Mouse (Mus musculus) hindbrain, embryonic 10.5 days (tissue): ENCODE data around the gene Lmcd1. TPM values are rescaled to one million over a fixed set of nuclear protein-coding genes. Genes with fewer than 3 reads are reported as not detected.
"Not testable (repeated sequence)": the region's sequence is repeated elsewhere in the genome, so short reads cannot be mapped to it uniquely, and the experiment has no call there.

Experiments used
- DNase-seq: peaks from one replicate; pipeline ENCODE4 v3.0.0-alpha.2; 2017; ENCODE audit warnings: low spot score
- H3K27ac ChIP-seq: fragments of 300-500 bp; sonication (generic); 2 replicates; pipeline ENCODE4 v1.5.1; 2016; ENCODE audit warnings: mild to moderate bottlenecking, moderate library complexity
- H3K27me3 ChIP-seq: fragments of 300-500 bp; sonication (generic); 2 replicates; pipeline ENCODE4 v1.6.1; 2016; ENCODE audit warnings: mild to moderate bottlenecking; ENCODE audit not compliant: poor library complexity, insufficient read depth, severe bottlenecking
- H3K36me3 ChIP-seq: fragments of 300-500 bp; sonication (generic); 2 replicates; pipeline ENCODE4 v1.6.1; 2016; ENCODE audit warnings: mild to moderate bottlenecking, moderate library complexity
- H3K4me1 ChIP-seq: fragments of 300-500 bp; sonication (generic); replicated peaks from 2 replicates; pipeline ENCODE4 v1.6.1; 2016; ENCODE audit warnings: mild to moderate bottlenecking
- H3K4me3 ChIP-seq: fragments of 300-500 bp; sonication (generic); 2 replicates; pipeline ENCODE4 v1.5.1; 2016; ENCODE audit warnings: mild to moderate bottlenecking, moderate library complexity
- H3K9me3 ChIP-seq: fragments of 300-500 bp; sonication (generic); 2 replicates; pipeline ENCODE4 v1.6.1; 2016; ENCODE audit warnings: mild to moderate bottlenecking, moderate library complexity
- WGBS: fragments of 180-500 bp; shearing (Covaris S2); methylation state at CpG from one replicate; pipeline ENCODE4 v1.1.7; 2016; 5-methylcytosine and 5-hydroxymethylcytosine counted together
- polyA plus RNA-seq: library from polyadenylated mRNA; unstranded; fragments of >200 nt; fragmentation: Nextera tagmentation; extraction: Ambion mirVana; gene quantifications from 2 replicates; pipeline ENCODE4 v1.2.1, GENCODE M21; 2016

The Lmcd1 gene
- polyA plus RNA-seq: 1.7 and 2.8 TPM in 2 replicates

DNA sequence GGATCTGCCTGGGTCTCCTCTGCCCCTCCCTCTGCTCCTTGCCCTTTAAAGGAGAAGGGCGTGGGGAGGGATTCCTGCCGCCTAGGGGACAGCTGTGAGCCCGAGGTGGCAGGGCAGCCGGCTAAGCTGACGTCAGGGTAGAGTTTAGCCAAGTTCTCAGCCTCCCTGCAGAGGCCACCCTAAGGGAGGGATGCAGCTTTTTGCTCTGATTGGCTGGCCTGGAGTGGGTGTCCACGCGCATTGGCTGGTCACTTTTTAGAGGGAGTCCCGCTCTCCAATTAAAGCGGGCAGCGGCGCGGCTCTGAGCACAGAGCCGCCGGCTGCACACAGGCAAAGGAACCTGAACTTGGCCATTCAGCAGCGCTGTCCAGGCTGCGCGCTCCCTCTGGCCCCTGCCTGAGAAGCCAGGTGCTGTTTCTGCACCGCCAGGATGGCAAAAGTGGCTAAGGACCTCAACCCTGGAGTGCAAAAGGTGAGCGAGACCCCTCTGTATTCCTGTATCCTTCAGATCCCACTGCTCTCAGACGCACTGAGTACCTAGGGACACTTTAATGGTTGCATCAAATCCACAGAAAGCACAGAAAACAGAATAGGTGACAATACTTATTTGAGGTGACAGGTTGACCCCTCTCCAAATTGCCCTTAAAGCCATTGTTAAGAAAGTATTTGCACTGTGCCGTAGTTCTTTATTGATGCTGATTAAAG is at the start of gene Lmcd1:
Lmcd1 (plus strand) TSS at position 258 of the 705 bp plus-strand sequence.
- Histone ChIP-seq H3K4me1 (peaks cover 18% of the 10 kb centered on the region), H3K9me3 (no peaks in the 10 kb centered on the region), H3K27ac (peak within 1 kb of the TSS; percentile 42), H3K4me3 (peak within 1 kb of the TSS; percentile 44), H3K36me3 (no peaks in the 10 kb centered on the region), H3K27me3 (peaks cover 27% of the 10 kb centered on the region; the same call in 1 of the 2 replicates)
- WGBS: 5% methylated on average over 21 of the region's 21 CpGs
- DNase-seq: peak; percentile 84

DNA sequence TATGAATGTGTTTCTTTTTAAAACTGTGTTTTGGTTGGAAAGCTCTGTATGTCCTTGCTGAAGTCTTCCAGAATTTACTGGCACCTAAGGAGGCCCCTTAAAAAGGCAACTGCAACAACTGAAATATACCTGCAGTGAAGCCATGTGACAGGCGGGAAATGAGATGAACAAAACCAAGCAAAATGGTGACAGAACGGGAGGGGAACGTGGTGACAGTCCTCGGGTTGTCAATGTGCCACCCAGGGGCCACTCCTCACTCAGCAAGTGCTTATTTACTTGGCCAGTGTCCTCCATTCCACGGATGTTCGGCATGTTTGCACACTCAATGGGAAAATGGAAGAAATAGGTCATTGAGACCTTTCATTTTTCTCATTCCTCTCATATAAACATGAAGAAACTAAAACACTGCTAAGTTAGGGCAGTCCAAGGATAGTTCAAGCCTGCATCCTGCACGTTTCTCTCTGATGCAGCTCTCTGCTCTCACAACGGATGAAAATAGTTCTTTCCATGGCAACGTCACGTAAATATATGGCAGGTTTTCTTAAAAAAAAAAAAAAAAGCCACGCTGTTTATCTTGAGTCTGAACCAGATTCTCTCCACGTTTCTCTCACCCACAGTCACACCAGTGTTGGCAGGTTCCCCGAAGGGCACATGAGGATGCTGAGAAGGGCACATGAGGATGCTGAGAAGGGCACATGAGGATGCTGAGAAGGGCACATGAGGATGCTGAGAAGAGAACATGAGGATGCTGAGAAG is 49.5 kb upstream of the Lmcd1 start:
- no peaks in the 10 kb centered on the region for H3K27me3 ChIP-seq
- no peaks in the 10 kb centered on the region for H3K9me3 ChIP-seq
- WGBS: 81% methylated on average over 13 of the region's 13 CpGs
- DNase-seq: no peak
- H3K4me3 ChIP-seq: no peak overlapping the region
- H3K4me1 ChIP-seq: no peaks in the 10 kb centered on the region
- no peaks in the 10 kb centered on the region for H3K36me3 ChIP-seq
- H3K27ac ChIP-seq: no peak overlapping the region

DNA sequence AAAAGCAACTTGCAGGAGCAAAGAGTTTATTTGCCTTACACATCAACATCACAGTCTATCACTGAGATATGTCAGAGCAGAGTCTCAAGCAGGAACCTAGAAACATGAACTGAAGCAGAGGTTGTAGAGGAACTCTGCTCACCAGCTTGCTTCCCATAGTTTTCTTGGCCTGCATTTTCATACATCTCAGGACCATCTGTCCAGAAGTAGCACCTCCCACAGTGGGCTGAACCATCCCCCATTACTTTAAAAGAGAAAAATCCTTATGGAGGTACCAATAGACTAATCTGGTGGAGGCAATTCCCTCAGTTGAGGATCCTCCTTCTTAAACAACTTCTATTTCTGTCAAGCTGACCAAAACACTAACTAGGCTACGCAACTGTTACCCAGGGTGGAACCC is 36.8 kb upstream of the Lmcd1 start:
- no peaks in the 10 kb centered on the region for H3K36me3 ChIP-seq
- no peaks in the 10 kb centered on the region for H3K27me3 ChIP-seq
- H3K9me3 ChIP-seq: no peaks in the 10 kb centered on the region
- DNase-seq: no peak
- H3K4me3 ChIP-seq: no peak overlapping the region
- no peak overlapping the region for H3K27ac ChIP-seq
- no peaks in the 10 kb centered on the region for H3K4me1 ChIP-seq
- 86% methylated on average over 1 of the region's 1 CpGs for whole genome bisulfite sequencing

DNA sequence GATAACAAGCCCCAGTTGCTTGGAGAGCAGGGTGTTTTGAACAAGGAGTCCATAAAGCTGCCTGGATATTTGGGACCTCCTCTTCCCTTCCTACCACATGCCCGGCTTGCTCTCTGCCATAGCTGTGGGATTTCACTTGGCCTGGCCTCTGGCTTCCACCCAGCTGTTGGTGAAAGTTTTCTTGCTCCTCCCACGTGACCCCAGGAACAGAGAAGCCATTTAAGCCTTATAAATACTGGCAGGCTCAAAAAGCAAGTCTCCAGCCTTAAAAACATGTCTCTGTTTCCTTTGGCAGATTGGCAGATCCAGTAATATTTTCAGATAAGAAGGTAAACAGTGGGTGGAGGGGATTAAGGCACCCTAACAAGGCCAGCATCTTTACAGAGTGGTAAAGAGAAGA is 31.3 kb upstream of the Lmcd1 start:
- 64% methylated on average over 2 of the region's 2 CpGs for WGBS
- no peak overlapping the region for H3K27ac ChIP-seq
- no peaks in the 10 kb centered on the region for H3K36me3 ChIP-seq
- no peaks in the 10 kb centered on the region for H3K27me3 ChIP-seq
- DNase-seq: no peak
- no peak overlapping the region for H3K4me3 ChIP-seq
- no peaks in the 10 kb centered on the region for H3K9me3 ChIP-seq
- no peaks in the 10 kb centered on the region for H3K4me1 ChIP-seq

DNA sequence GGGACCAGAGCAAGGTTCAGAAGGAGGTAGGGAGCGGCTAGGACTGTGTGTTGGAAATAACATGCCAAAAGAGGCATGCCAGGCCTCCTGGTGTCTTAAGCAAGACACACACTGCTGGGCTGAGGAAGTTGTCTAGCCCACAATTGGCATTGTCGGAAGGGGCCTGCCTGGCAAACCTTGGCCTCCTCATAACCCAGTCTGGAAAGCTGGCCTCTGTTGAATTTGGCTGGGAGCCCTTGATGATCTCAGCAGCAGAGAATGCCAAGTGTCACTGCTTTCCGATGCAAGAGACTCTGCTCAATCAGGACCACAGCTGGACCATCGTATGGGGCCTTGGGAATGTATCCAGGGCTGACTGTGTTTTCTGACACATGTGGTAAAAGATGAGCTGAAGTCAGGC is 27.9 kb upstream of the Lmcd1 start:
- no peak for DNase-seq
- Histone ChIP-seq H3K27me3 (no peaks in the 10 kb centered on the region), H3K36me3 (no peaks in the 10 kb centered on the region), H3K4me3 (no peak overlapping the region), H3K27ac (no peak overlapping the region), H3K4me1 (no peaks in the 10 kb centered on the region), H3K9me3 (no peaks in the 10 kb centered on the region)
- 88% methylated on average over 4 of the region's 4 CpGs for WGBS

DNA sequence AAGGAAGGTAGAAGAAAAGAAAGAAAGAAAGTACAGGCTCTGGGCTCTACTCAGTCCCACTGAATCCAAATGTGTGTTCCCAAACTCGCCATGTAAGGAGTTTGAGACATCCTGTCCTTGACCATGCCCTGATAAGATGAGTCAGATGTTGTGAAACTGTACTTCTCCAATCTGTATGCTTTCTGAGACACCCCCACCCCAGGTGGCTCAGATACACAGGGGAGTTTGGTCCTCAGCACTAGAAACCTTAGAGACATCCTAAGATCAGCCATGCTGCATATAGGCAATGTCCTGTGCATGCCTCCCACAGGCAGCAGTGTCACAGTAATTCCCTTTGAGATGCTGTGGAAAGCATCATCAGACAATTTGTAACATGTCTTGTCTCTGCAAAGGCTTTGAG is 26.9 kb upstream of the Lmcd1 start:
- Histone ChIP-seq H3K9me3 (no peaks in the 10 kb centered on the region), H3K36me3 (no peaks in the 10 kb centered on the region), H3K27ac (no peak overlapping the region), H3K27me3 (no peaks in the 10 kb centered on the region), H3K4me3 (no peak overlapping the region), H3K4me1 (no peaks in the 10 kb centered on the region)
- DNase-seq: no peak
- 74% methylated on average over 1 of the region's 1 CpGs for WGBS

DNA sequence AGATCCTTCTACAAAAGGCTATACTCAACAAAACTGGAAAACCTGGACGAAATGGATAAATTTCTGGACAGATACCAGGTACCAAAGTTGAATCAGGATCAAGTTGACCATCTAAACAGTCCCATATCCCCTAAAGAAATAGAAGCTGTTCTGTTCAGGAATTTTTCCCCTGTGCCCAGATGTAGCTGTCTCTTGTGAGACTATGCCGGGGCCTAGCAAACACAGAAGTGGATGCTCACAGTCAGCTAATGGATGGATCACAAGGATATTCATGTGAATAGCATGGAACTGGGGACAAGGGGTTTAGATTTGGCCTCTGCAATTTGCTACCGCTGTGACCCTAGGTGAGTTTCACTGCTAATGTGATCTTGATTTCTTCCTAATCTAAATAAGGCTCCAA is 19.6 kb upstream of the Lmcd1 start:
- WGBS: 87% methylated on average over 3 of the region's 3 CpGs
- H3K4me3 ChIP-seq, H3K9me3 ChIP-seq, H3K27me3 ChIP-seq, DNase-seq, H3K4me1 ChIP-seq, H3K36me3 ChIP-seq, H3K27ac ChIP-seq: not testable (repeated sequence)

DNA sequence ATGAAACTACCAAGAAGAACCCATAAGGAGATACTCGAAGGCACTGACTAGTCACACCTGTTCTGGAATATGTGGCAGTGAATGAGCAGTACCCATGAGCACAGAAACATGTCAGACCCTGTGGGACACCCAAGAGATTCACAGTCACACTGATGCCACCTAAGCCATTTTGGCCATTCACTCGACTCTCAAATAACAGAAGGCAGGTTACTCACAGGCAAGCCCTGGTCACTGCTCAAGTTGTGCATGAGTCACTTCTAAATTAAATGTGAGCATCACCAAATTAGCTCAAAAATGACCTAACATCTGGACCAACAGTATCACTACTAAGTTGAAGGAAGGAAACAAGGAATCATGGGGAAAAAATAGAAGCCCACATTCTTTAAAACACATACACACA is 18.6 kb upstream of the Lmcd1 start:
- H3K27ac ChIP-seq: no peak overlapping the region
- H3K4me3 ChIP-seq: no peak overlapping the region
- no peaks in the 10 kb centered on the region for H3K9me3 ChIP-seq
- 78% methylated on average over 2 of the region's 2 CpGs for WGBS
- H3K36me3 ChIP-seq: no peaks in the 10 kb centered on the region
- no peak for DNase-seq
- H3K27me3 ChIP-seq: no peaks in the 10 kb centered on the region
- H3K4me1 ChIP-seq: no peaks in the 10 kb centered on the region

DNA sequence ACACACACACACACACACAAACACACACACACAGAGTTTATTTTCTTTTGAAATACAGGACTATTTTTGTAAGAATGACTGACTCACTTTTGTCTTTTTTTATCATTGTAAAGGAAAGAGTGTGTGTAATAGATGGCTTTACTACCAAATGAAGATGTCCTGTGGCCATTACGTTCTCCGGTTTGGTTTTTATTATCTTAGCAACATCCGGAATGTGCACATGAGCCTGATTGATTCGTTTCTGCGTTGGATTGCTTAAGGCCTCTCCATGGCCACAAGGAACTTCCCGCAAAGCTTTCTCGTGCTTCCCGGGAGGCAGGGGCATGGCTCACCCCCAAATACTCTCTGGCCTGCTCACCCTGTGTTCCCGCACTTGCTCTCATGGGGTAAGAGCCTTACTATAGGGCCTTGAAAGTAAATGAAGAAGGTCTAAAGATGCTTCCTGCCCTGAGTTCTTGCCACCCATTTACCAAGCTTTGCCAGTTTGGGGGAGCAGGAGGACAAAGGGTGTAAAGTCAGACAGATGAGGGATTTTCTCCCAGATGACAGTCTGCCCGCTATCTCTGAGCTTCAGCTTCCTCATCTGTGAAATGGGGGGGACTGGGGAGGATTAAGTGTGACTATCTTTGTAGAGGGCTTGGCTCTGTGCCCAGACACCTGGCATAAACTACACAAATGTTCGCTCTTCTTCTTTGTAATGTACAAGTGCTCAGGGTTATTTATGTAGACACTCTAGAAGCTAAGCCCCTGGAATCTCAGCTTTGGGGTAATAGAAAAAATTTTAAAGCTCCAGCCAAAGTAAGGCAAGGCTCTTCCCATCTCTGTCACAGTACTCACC is 18.0 kb upstream of the Lmcd1 start:
- no peak overlapping the region for H3K27ac ChIP-seq
- H3K4me1 ChIP-seq: no peaks in the 10 kb centered on the region
- no peaks in the 10 kb centered on the region for H3K36me3 ChIP-seq
- H3K9me3 ChIP-seq: no peaks in the 10 kb centered on the region
- no peak overlapping the region for H3K4me3 ChIP-seq
- no peaks in the 10 kb centered on the region for H3K27me3 ChIP-seq
- no peak for DNase-seq
- WGBS: 90% methylated on average over 11 of the region's 11 CpGs

DNA sequence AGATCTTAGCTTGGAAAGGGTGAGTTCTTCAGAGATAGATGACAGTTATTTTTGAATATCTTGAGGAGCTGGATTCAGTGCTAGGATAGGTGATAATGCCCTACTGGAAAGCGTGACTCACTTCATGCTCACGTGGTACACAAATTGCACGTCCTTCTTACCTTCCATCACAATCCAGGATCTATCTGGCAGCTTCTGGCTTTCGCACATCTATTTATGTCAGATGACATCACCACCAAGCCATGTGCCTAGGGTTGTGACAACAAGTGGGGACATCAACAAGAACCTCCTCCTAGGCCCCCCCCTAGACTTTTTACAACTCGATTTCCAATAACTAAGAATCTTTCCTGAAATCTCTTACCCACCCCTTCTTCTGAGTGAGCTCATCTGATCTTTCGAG is 17.0 kb upstream of the Lmcd1 start:
- Histone ChIP-seq H3K36me3 (no peaks in the 10 kb centered on the region), H3K9me3 (no peaks in the 10 kb centered on the region), H3K4me1 (no peaks in the 10 kb centered on the region), H3K27ac (no peak overlapping the region), H3K4me3 (no peak overlapping the region), H3K27me3 (no peaks in the 10 kb centered on the region)
- DNase-seq: no peak
- 91% methylated on average over 6 of the region's 6 CpGs for WGBS

DNA sequence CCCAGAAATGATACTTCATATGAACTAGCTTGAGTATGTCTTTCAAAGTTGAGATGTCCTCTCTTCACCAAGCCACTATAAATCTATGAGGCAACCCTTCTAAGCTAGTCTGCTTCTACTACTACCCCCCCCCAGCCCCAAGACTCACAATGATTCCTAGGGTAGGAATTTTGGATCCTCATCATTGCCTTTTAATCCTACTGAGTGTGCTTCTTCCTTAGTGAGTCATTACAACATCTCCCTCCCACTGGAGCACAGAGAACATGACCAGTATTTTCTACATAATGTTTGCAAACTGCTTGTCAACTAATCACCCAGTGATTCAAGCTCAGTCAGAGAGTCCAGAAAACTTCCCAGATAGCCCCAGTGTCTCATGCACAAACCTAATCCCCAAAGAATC is 12.5 kb upstream of the Lmcd1 start:
- Histone ChIP-seq H3K4me3 (no peak overlapping the region), H3K9me3 (no peaks in the 10 kb centered on the region), H3K27me3 (no peaks in the 10 kb centered on the region), H3K4me1 (no peaks in the 10 kb centered on the region), H3K27ac (no peak overlapping the region), H3K36me3 (no peaks in the 10 kb centered on the region)
- no peak for DNase-seq

DNA sequence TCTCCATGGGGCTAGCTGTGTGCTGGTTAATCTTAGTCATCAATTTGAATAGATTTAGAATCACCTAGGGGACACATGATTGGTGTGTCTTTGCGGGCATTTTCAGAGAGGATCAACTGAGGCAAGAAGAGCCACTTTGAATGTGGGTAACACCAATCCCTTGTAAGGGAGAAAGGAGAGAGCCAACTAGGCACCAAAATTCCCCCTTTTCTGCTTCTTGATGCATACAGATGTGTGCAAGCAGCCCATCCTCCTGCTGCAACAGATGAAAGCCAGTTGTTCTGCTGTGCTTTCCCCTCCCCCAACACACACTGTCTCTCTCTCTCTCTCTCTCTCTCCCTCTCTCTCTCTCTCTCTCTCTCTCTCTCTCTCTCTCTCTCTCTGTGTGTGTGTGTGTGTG is 9.2 kb upstream of the Lmcd1 start:
- WGBS: 95% methylated on average over 1 of the region's 1 CpGs
- Histone ChIP-seq H3K36me3 (no peaks in the 10 kb centered on the region), H3K4me3 (no peak overlapping the region), H3K4me1 (no peaks in the 10 kb centered on the region), H3K27me3 (no peaks in the 10 kb centered on the region), H3K27ac (no peak overlapping the region), H3K9me3 (no peaks in the 10 kb centered on the region)
- no peak for DNase-seq

DNA sequence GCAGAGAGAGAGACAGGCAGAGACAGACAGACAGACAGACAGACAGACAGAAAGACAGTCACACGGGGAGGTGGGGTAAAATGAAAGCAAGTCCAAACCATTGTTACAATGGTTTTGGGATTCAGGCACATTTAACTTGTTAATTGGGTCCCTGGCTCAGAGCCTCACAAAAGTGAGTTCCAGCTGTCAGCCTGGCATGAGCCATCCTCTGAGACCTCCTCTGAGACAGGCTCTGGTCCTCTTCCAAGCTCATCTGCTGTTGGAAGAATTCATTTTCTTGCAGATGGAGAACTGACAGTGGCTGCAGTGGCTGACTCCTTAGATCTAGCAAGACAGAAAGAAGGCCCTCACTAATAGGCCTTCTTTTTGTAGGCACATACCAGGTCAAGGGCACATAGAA is 6.9 kb upstream of the Lmcd1 start:
- H3K9me3 ChIP-seq: no peaks in the 10 kb centered on the region
- no peaks in the 10 kb centered on the region for H3K27me3 ChIP-seq
- H3K4me3 ChIP-seq: no peak overlapping the region
- H3K36me3 ChIP-seq: no peaks in the 10 kb centered on the region
- no peaks in the 10 kb centered on the region for H3K4me1 ChIP-seq
- 47% methylated on average over 1 of the region's 1 CpGs for WGBS
- no peak for DNase-seq
- H3K27ac ChIP-seq: no peak overlapping the region
